Mouse (Mus musculus) testis, postnatal 10 days (tissue): ENCODE data around the gene Mn1.

Experiments
- DNase-seq: peaks from one replicate; pipeline ENCODE4 v3.0.0; 2021; ENCODE audit warnings: low spot score

The Mn1 gene

GRCm38 (mm10) chr5:111409412-111410044, 7.6 kb upstream of the Mn1 start:
- DNase-seq = peak; percentile 62

GRCm38 (mm10) chr5:111410665-111411064, 6.5 kb upstream of the Mn1 start:
- no peak for DNase-seq

GRCm38 (mm10) chr5:111414192-111414591, 3.0 kb upstream of the Mn1 start:
- peak; percentile 90 for DNase-seq

GRCm38 (mm10) chr5:111414770-111415249, 2.4 kb upstream of the Mn1 start:
- no peak for DNase-seq

- no peak for DNase-seq
These were observed 1.6 kb upstream of the Mn1 start for GRCm38 (mm10) chr5:111415575-111415974.

- no peak for DNase-seq
These were observed 1.1 kb upstream of the Mn1 start for GRCm38 (mm10) chr5:111416048-111416447.

GRCm38 (mm10) chr5:111417378-111418131, 393 bp downstream of the Mn1 start:
- peak; percentile 60 for DNase-seq

GRCm38 (mm10) chr5:111418202-111419120, 1.3 kb downstream of the Mn1 start:
- DNase-seq = peak; percentile 60

GRCm38 (mm10) chr5:111419121-111419881, 2.1 kb downstream of the Mn1 start:
- DNase-seq = no peak

GRCm38 (mm10) chr5:111420011-111420691, 3.0 kb downstream of the Mn1 start:
- no peak for DNase-seq

- no peak for DNase-seq
These were observed 3.7 kb downstream of the Mn1 start for GRCm38 (mm10) chr5:111420896-111421295.

GRCm38 (mm10) chr5:111421424-111421823, 4.3 kb downstream of the Mn1 start:
- no peak for DNase-seq

- no peak for DNase-seq
These were observed 5.1 kb downstream of the Mn1 start for GRCm38 (mm10) chr5:111422058-111422800.

- DNase-seq = no peak
These were observed 5.8 kb downstream of the Mn1 start for GRCm38 (mm10) chr5:111423011-111423410.

GRCm38 (mm10) chr5:111423616-111424015, 6.5 kb downstream of the Mn1 start:
- DNase-seq = no peak

GRCm38 (mm10) chr5:111425813-111426212, 8.7 kb downstream of the Mn1 start:
- DNase-seq = no peak

GRCm38 (mm10) chr5:111426249-111426648, 9.1 kb downstream of the Mn1 start:
- DNase-seq = no peak

- DNase-seq = no peak
These were observed 11.7 kb downstream of the Mn1 start for GRCm38 (mm10) chr5:111428882-111429281.

- DNase-seq = no peak
These were observed 12.6 kb downstream of the Mn1 start for GRCm38 (mm10) chr5:111429726-111430125.

- peak; percentile 66 for DNase-seq
These were observed 14.0 kb downstream of the Mn1 start for GRCm38 (mm10) chr5:111431007-111431730.
